Mouse (Mus musculus) limb, embryonic 14.5 days (tissue): Measurements from ENCODE around the gene Tspan18. TPM values are rescaled to one million over a fixed set of nuclear protein-coding genes. Genes with fewer than 3 reads are reported as not detected.

Source experiments
- ATAC-seq: fragments of 200-750 bp; cut with Nextera tagmentation; 2 replicates; pipeline ENCODE4 v1.8.0; 2017; ENCODE audit warnings: low read depth, moderate number of reproducible peaks, moderate TSS enrichment; ENCODE audit not compliant: low FRiP score
- DNase-seq: peaks from one replicate; pipeline ENCODE4 v3.0.0-alpha.2; 2015; ENCODE audit warnings: low spot score
- H3K27ac ChIP-seq: fragments of 300-500 bp; sonication (generic); replicated peaks from 2 replicates; pipeline ENCODE4 v1.5.1; 2014; ENCODE audit warnings: low read depth, mild to moderate bottlenecking, low read length, moderate library complexity, mixed read lengths
- H3K27me3 ChIP-seq: fragments of 300-500 bp; sonication (generic); 2 replicates; pipeline ENCODE4 v1.6.1; 2014; ENCODE audit warnings: low read length, mixed read lengths; ENCODE audit not compliant: control insufficient read depth, insufficient read depth
- H3K36me3 ChIP-seq: fragments of 300-500 bp; sonication (generic); 2 replicates; pipeline ENCODE4 v1.6.1; 2014; ENCODE audit warnings: mild to moderate bottlenecking, low read length, moderate library complexity, mixed read lengths; ENCODE audit not compliant: control insufficient read depth, insufficient read depth
- H3K4me1 ChIP-seq: fragments of 300-500 bp; sonication (generic); 2 replicates; pipeline ENCODE4 v1.6.1; 2014; ENCODE audit warnings: antibody characterized with exemption, low read length, mixed read lengths; ENCODE audit not compliant: control insufficient read depth, insufficient read depth
- H3K4me2 ChIP-seq: fragments of 300-500 bp; sonication (generic); replicated peaks from 2 replicates; pipeline ENCODE4 v1.6.1; 2014; ENCODE audit warnings: low read depth, mild to moderate bottlenecking, low read length, moderate library complexity; ENCODE audit not compliant: severe bottlenecking
- H3K4me3 ChIP-seq: fragments of 300-500 bp; sonication (generic); replicated peaks from 2 replicates; pipeline ENCODE4 v1.5.1; 2014; ENCODE audit warnings: low read length
- H3K9ac ChIP-seq: fragments of 300-500 bp; sonication (generic); 2 replicates; pipeline ENCODE4 v1.6.1; 2014; ENCODE audit warnings: mild to moderate bottlenecking, low read depth, low read length, moderate library complexity; ENCODE audit not compliant: severe bottlenecking
- H3K9me3 ChIP-seq: fragments of 300-500 bp; sonication (generic); 2 replicates; pipeline ENCODE4 v1.6.1; 2016; ENCODE audit warnings: low read length; ENCODE audit not compliant: control insufficient read depth
- POLR2A ChIP-seq: fragments of 200-500 bp; IDR thresholded peaks from 2 replicates; pipeline ENCODE4 v1.8.0; 2012; ENCODE audit warnings: inconsistent platforms, mild to moderate bottlenecking, moderate library complexity, borderline replicate concordance; ENCODE audit not compliant: insufficient read depth, insufficient read length; ENCODE audit errors: extremely low read depth
- WGBS: fragments of 180-500 bp; shearing (Covaris S2); extraction: QIAGEN DNeasy Blood & Tissue Kit; methylation state at CpG from one replicate; pipeline ENCODE4 v1.1.7; 2014; 5-methylcytosine and 5-hydroxymethylcytosine counted together
- polyA plus RNA-seq, 2 experiments: library from polyadenylated mRNA; depleted of rRNA in 1 of 2; stranded (reverse) in 1 of 2; unstranded in 1 of 2; fragments of >200 nt; fragmentation: Nextera tagmentation in 1 of 2; extraction: Ambion mirVana in 1 of 2; gene quantifications; 2 replicates each; pipeline versions ENCODE4 v1.2.1 to v1.2.3; 2012 to 2014

Gene Tspan18
- polyA plus RNA-seq, 2 experiments = 24.5 to 34.5 TPM

- DNase-seq (no peak), ATAC-seq (no peak)
- TF ChIP-seq POLR2A = no peak
- no peaks in the 10 kb centered on the region for H3K36me3 ChIP-seq
- H3K4me3 ChIP-seq = no peak overlapping the region
- no peaks in the 10 kb centered on the region for H3K9me3 ChIP-seq
- no peak overlapping the region for H3K27ac ChIP-seq
- peaks cover 56% of the 10 kb centered on the region for H3K4me1 ChIP-seq
- H3K27me3 ChIP-seq = no peaks in the 10 kb centered on the region
- 30% methylated on average over 8 of the region's 8 CpGs for WGBS
- H3K4me2 ChIP-seq = no peak overlapping the region
- no peak overlapping the region for H3K9ac ChIP-seq
Observed at GRCm38 (mm10) chr2:93285842-93286241, 48.5 kb downstream of the Tspan18 start.

- no peak overlapping the region for H3K4me2 ChIP-seq
- H3K36me3 ChIP-seq = no peaks in the 10 kb centered on the region
- H3K27ac ChIP-seq = no peak overlapping the region; the same call in 1 of the 2 replicates
- ATAC-seq (no peak), DNase-seq (no peak)
- WGBS = 66% methylated on average over 2 of the region's 2 CpGs
- H3K9ac ChIP-seq = no peak overlapping the region
- no peak for TF ChIP-seq POLR2A
- peaks cover 61% of the 10 kb centered on the region for H3K4me1 ChIP-seq
- no peaks in the 10 kb centered on the region for H3K9me3 ChIP-seq
- H3K4me3 ChIP-seq = no peak overlapping the region
- no peaks in the 10 kb centered on the region for H3K27me3 ChIP-seq
Observed at GRCm38 (mm10) chr2:93284625-93285024, 49.7 kb downstream of the Tspan18 start.

- TF ChIP-seq POLR2A = no peak
- WGBS = 41% methylated on average over 7 of the region's 7 CpGs
- H3K27me3 ChIP-seq = no peaks in the 10 kb centered on the region
- H3K4me2 ChIP-seq = no peak overlapping the region
- H3K9ac ChIP-seq = no peak overlapping the region
- ATAC-seq (peak; percentile 44), DNase-seq (peak; percentile 62)
- H3K36me3 ChIP-seq = no peaks in the 10 kb centered on the region
- no peaks in the 10 kb centered on the region for H3K9me3 ChIP-seq
- H3K27ac ChIP-seq = peak overlapping the region; percentile 52; the same call in 1 of the 2 replicates
- no peak overlapping the region for H3K4me3 ChIP-seq
- peaks cover 68% of the 10 kb centered on the region for H3K4me1 ChIP-seq
Observed at GRCm38 (mm10) chr2:93283481-93284293, 50.6 kb downstream of the Tspan18 start.

GRCm38 (mm10) chr2:93282636-93283035 is 51.7 kb downstream of the Tspan18 start:
- Histone ChIP-seq H3K4me2 (no peak overlapping the region), H3K27ac (peak overlapping the region; percentile 48; the same call in 1 of the 2 replicates), H3K4me3 (no peak overlapping the region), H3K9ac (no peak overlapping the region), H3K4me1 (peaks cover 78% of the 10 kb centered on the region), H3K27me3 (no peaks in the 10 kb centered on the region), H3K36me3 (no peaks in the 10 kb centered on the region), H3K9me3 (no peaks in the 10 kb centered on the region)
- 86% methylated on average over 4 of the region's 4 CpGs for WGBS
- DNase-seq (no peak), ATAC-seq (no peak)
- TF ChIP-seq POLR2A = no peak

- peaks cover 78% of the 10 kb centered on the region for H3K4me1 ChIP-seq
- WGBS = 83% methylated on average over 6 of the region's 6 CpGs
- H3K4me3 ChIP-seq = no peak overlapping the region
- no peaks in the 10 kb centered on the region for H3K9me3 ChIP-seq
- no peak for TF ChIP-seq POLR2A
- no peak for ATAC-seq
- no peak overlapping the region for H3K27ac ChIP-seq
- no peak for DNase-seq
- no peak overlapping the region for H3K4me2 ChIP-seq
- H3K36me3 ChIP-seq = no peaks in the 10 kb centered on the region
- no peak overlapping the region for H3K9ac ChIP-seq
- H3K27me3 ChIP-seq = no peaks in the 10 kb centered on the region
Observed at GRCm38 (mm10) chr2:93281466-93281865, 52.8 kb downstream of the Tspan18 start.
